Mouse (Mus musculus) retina, embryonic 14.5 days (tissue): ENCODE measurements at regions not wholly inside any gene's neighbourhood (a gene's known extent, or its start where the extent isn't known, plus 50 kb on each side); places are given as distances from the start of the nearest gene placed in this dataset.
A peak's percentile ranks its signal among the peaks of the same experiment; 100 is the strongest.

Experiments used
- DNase-seq: peaks from one replicate; pipeline ENCODE4 v3.0.0-alpha.2; 2015; ENCODE audit warnings: low spot score

- no peak for DNase-seq
These were observed 236.0 kb downstream of the Zfp704 start for GRCm38 (mm10) chr3:9373896-9374295.

- no peak for DNase-seq
These were observed 239.8 kb downstream of the Zfp704 start for GRCm38 (mm10) chr3:9370096-9370495.

- DNase-seq: no peak
These were observed 244.1 kb downstream of the Zfp704 start for GRCm38 (mm10) chr3:9365791-9366190.

- DNase-seq: no peak
These were observed 250.7 kb downstream of the Zfp704 start for GRCm38 (mm10) chr3:9359186-9359585.

- no peak for DNase-seq
These were observed 251.8 kb downstream of the Zfp704 start for GRCm38 (mm10) chr3:9358111-9358510.

- DNase-seq: no peak
These were observed 252.2 kb downstream of the Zfp704 start for GRCm38 (mm10) chr3:9357639-9358038.

- DNase-seq: peak; percentile 21
These were observed 254.0 kb downstream of the Zfp704 start for GRCm38 (mm10) chr3:9355875-9356274.

- no peak for DNase-seq
These were observed 255.1 kb downstream of the Zfp704 start for GRCm38 (mm10) chr3:9354756-9355155.

GRCm38 (mm10) chr3:9352251-9352650 lies 257.6 kb downstream of the Zfp704 start:
- no peak for DNase-seq

GRCm38 (mm10) chr3:9349822-9350221 lies 260.1 kb downstream of the Zfp704 start:
- no peak for DNase-seq

GRCm38 (mm10) chr3:9347446-9347860 lies 262.4 kb downstream of the Zfp704 start:
- peak; percentile 76 for DNase-seq

- DNase-seq: peak; percentile 69
These were observed 262.9 kb downstream of the Zfp704 start for GRCm38 (mm10) chr3:9346857-9347445.

GRCm38 (mm10) chr3:9346356-9346755 lies 263.5 kb downstream of the Zfp704 start:
- peak; percentile 20 for DNase-seq

- no peak for DNase-seq
These were observed 264.0 kb downstream of the Zfp704 start for GRCm38 (mm10) chr3:9345885-9346284.

GRCm38 (mm10) chr3:9343586-9343985 lies 266.3 kb downstream of the Zfp704 start:
- peak; percentile 63 for DNase-seq

- DNase-seq: no peak
These were observed 267.7 kb downstream of the Zfp704 start for GRCm38 (mm10) chr3:9342167-9342566.

GRCm38 (mm10) chr3:9341657-9342056 lies 268.2 kb downstream of the Zfp704 start:
- DNase-seq: no peak

GRCm38 (mm10) chr3:9341244-9341643 lies 268.6 kb downstream of the Zfp704 start:
- no peak for DNase-seq

GRCm38 (mm10) chr3:9340788-9341187 lies 269.1 kb downstream of the Zfp704 start:
- DNase-seq: peak; percentile 81

- no peak for DNase-seq
These were observed 269.5 kb downstream of the Zfp704 start for GRCm38 (mm10) chr3:9340344-9340743.

- DNase-seq: no peak
These were observed 270.2 kb downstream of the Zfp704 start for GRCm38 (mm10) chr3:9339669-9340068.

- DNase-seq: no peak
These were observed 274.3 kb downstream of the Zfp704 start for GRCm38 (mm10) chr3:9335580-9335979.
